Mouse (Mus musculus) frontal cortex, postnatal 36 days (tissue): ENCODE measurements at regions not wholly inside any gene's neighbourhood (a gene's known extent, or its start where the extent isn't known, plus 50 kb on each side); places are given as distances from the start of the nearest gene placed in this dataset.
"Not testable (repeated sequence)": the region's sequence is repeated elsewhere in the genome, so short reads cannot be mapped to it uniquely, and the experiment has no call there.

Experiments
- DNase-seq, 2 experiments: peaks; one replicate each; pipeline ENCODE4 v3.0.0; 2022; ENCODE audit warnings: low spot score in 2 of 2

DNA sequence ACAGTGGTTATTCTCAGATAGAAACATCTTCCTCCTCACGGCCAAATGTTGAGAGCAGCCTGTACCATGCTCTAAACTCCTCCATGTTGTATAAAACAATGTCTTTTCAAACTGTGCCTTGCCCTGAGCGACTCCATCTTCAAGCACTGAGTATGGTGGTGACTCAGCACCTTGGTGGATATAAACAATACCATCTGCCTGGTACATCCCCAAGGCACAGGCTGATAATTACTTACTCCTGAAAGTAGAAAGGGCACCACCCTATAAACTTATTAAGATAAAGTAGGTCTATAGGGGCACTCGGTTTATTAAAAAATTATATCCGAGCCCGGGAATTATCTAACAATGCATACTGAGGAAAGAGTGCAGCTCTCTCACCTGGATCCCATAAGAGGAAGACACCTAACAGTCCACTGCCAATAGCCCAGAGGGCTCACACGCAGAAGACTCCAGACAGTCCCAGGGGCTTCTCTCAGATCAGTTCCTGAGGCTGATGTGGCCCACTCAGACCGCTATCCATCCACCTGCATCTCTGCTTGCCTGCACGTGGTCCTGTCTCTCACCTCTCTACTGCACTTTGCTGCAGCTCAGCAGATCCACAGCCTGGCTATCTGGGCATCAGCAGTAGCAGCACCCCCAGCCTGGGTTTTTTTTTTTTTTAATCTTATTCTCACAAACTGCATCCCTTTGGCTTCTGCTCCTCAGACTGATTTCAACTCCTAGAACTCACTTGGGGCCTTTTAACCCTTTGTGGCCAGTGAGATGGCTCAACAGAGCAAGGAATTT lies 109.7 kb upstream of the Dlg1 start:
- DNase-seq: no peak

DNA sequence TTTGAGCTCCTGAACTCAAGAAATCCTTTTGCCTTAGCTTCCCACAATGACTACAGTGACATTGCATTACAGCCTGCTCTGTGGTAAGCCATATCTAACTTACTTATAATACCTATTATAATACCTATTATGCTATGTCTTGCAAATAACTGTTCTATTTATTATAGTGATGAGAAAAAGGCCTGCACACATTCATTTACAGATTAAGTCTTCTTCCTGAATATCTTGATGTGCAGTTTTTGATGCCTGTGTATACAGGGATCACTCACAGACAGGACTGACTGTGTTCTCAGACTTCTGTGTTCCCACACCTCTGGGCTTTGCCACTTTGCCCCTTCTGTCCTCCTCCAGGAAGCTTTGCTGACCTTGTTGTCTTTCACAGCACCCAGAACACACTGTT lies 102.8 kb upstream of the Dlg1 start:
- no peak for DNase-seq

DNA sequence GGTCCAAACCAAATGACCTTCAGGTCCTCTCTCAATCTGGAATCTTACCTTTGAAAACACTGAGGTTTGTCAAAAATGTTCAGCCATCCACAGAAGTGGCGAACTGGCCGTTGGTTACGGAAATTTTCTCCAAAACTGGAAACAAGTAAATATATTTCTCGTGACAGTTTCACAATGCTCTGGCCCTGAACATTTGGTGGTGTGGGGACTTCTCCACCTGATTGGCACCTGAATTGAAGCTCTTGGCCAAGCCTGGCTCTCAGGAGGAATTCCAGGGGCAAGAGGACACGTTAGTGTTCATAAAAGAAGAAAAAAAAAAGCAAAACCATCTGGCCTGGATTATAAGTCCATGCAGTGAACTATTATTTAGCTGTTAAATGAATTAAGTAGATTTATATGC lies 98.3 kb upstream of the Dlg1 start:
- DNase-seq: no peak

DNA sequence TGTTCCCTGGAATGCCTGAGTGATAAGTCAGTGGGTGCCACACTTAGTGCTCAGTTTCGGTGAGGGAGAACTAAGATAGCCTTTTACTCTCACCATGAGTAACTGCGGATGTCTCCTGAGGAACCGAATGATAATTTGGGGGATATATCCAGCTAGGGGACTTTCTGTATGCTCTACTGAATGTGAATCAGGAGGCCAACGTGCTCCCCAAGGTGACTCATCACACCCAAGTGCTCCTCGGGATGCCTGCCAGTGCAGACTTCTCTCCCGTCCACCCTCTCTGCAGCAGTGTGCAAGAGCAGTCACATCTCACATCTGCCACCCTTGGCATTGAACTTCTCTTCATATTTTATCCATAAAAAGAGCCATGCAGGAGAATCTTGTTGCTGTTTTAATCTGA lies 94.9 kb upstream of the Dlg1 start:
- no peak for DNase-seq

DNA sequence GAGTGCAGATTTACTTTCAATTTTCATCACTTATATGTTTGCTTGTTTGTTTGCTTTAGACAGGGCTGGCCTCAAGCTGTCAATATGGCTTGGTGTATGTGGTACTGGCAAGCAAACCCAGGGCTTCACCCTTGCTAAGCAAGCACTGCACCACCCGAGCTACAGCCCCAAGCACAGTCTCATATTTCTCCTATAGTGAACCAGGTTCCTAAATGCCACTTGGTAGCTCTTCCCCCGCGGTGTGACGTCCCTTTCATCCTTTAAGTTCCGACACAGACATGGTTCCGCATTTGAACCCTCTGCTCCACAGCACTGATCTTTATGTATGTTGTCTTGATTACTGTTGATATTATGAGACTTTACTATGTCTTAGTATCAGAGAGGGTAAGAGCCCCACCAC lies 93.4 kb upstream of the Dlg1 start:
- no peak for DNase-seq

DNA sequence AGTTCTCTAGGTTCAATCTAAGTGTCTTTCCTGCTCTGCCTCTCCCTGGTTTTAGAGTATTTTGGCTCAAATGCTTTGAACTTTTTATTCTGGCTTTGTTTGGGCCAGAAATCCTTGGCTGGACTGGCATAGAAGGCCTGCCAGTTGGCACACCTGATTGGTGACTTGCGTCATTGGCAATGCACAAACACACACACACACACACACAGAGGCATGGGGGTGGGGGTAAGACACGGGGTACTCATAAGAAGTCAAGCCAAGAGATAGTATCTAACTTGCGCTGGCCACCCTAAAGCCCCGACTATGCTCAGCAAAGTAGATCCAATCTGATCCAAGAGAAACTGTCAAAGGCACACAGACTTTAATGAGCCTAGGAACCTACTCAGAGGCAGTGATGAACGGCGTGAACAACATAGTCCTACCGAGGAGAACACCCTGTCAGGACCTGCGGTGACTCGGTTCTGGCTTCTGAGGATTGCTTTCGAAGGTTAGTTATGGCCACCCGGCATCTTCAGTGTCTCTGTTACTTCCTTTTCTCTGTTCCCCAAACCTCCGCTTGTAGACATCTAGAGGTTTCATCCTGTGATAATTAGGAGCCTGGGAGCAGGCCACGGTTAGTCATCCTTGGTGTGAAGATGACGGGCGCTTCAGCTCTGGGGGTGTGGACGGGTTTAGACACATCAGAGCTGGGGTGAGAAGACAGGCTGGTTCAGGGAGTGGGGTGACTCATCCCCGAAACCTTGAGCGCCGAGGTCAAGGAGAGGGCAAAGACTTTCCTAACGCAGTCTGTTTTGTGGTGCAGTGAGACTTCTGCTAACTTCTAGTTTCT lies 92.7 kb upstream of the Dlg1 start:
- DNase-seq: peak; percentile 25 to 49

DNA sequence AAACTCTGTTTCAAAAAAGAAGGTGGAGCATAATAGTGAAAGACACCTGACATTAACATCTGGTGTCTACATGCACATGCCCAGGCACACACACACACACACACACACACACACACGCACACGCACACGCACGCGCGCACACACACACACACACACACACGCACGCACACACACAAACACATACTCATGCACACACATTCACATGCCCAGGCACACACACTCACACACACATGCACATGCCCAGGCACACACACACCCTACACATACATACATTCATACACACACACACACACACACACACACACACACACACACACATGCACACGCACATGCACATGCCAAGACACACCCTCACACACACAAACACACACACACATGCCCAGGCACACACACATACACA lies 89.4 kb upstream of the Dlg1 start:
- not testable (repeated sequence) for DNase-seq

DNA sequence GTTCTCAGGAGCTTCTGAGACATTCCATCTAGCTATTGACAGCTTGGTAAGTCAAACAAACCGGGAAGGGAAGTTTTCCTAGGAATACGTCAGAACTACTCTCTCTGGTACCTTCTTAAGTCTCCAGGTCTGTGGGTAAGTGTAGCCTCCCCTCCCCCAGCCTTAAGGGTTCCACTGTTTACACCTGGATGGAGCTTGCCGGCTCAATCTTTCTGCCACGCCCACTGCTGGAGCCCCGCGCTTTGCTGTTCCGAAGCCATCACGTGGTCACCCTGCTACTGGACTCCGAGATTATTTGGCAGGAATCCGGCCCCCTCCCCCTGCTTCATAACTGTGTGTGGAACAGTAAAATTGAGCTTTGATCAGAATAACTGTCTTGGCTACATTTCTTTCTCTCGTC lies 87.6 kb upstream of the Dlg1 start:
- DNase-seq: not testable (repeated sequence)

DNA sequence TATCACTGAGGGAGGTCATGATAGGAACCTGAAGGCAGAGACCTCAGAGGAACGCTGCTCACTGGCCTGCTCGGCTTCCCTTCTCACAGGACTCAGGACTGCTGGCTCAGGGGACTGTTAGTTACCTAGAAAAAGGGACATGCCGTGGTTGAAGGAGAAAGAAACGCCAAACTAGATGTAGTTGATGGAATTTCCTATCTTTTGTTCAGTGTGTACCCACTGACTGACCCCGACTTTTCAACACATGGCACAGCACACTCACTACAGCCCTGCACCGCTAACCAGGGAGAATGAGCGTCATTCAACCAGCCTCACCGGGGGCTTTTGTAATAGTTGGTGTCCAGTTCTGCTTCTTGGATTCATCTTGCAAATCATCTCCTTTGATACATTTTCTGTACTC lies 86.8 kb upstream of the Dlg1 start:
- no peak for DNase-seq

DNA sequence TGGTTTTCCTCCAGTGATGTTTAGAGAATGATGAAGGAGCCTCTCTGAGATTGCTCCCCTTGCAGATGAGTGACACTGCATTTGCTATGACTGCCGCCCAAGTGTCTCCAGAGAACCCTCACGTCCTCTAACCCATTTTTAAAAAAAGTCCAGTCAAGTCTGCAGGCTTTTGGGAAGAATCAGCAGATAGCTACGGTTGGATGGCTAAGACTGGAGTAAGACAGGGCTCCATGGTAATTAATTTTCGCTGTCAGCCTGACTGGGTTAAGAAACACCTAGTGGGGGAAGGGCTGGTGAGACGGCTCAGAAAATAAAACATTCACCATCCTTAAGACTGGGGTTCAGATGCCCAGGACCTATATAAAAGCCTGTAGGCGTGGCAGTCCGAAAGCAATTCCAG lies 85.9 kb upstream of the Dlg1 start:
- DNase-seq: no peak

DNA sequence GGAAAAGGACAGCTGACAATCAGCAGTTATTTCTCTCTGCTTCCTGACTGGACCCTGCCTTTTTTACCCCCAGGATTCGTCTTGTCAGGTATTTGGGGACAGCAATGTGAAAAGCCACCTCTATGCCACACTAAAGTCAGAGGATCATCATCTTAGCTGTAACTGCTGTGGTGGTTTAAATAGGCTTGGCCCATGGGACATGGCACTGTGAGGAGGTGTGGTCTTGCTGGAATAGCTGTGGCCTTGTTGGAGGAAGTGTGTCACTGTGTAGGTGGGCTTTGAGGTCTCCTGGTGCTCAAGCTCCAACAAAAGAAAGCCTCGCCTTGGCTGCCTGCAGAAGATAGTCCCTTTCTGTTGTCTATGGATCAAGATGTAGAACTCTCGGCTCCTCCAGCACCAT lies 83.9 kb upstream of the Dlg1 start:
- DNase-seq: no peak

DNA sequence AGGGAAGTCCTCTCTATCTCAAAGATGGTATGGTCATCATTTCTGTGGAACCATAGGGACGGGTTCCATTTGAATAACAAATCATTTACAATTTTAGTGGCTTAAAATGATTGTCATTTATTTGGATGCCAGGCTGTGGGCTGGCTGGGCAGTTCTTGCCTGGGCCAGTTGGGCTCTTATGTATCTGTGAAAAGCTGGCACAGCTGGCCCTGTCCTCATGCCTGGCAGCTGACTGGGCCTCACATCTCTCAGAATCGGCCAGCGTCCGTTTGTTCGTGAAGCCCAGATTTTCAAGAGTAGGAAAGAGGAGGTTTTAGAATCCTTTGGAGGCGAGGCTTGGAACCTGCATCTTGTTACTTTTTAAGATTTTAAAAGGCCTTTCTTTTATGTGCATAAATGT lies 82.5 kb upstream of the Dlg1 start:
- no peak for DNase-seq

DNA sequence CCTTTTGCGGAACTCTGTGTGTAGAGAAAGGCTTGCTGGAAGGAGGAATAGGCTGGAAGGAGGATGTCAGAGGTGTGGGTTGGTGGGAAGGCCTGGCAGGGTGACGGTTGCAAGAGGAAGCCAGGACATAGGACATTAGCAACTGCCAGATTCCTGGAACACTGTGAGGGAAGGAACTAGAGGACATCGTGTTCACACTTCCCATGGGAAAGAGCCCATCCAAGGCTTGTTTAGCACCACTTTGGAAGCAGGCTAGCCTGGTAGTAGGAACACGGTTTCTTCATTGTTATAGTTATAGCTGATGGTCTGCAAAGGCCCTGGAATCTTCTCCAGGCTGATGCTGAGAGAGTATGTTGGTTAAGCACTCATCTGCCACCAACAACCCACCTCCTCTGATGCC lies 80.4 kb upstream of the Dlg1 start:
- DNase-seq: no peak

DNA sequence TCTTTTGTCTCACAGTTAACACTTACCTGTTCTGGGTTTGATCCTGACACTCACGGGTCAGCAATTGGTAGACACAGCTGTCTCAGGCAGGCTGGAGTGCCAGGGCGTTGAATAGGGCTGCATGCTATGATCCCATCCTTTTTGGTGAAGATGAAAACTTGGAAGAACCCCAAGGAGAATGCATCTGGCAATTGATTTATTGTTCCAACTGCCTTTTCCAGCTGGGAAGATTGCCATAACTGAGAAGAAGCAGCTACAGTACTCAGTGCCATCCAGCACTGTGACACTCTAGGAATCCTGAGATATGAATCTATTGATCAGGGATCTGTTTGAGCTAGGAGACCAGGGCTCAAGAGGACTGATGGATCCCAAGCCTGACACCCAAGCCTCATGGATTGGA lies 79.6 kb upstream of the Dlg1 start:
- DNase-seq: no peak

DNA sequence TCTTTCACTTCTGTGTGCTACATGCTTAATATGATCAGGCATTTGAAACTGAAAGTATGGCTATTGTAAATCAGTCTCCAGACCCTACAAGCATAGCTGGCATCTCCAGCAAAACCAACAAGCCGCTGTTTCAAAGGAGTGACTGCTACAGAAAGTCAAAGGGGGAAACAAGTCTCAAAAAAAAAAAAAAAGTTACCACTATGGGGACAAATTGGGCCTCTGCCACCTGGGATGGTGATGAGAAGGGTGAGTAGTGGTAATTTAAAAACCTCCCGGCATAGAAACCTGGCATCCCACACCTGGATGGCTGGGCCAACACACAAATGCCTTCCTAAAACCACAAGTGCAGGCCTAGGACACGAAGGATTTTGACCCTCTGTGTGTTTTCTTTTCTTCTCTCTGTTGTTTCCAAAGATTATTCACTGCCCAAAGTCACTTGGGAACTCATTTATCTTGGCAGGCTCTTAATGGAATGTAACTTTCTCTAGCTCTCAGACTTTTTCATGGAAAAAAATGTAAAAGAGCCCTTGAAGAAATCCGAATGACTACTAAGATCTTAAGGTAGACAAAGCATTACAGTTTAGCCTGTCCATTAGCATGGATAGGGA lies 78.9 kb upstream of the Dlg1 start:
- DNase-seq: no peak

DNA sequence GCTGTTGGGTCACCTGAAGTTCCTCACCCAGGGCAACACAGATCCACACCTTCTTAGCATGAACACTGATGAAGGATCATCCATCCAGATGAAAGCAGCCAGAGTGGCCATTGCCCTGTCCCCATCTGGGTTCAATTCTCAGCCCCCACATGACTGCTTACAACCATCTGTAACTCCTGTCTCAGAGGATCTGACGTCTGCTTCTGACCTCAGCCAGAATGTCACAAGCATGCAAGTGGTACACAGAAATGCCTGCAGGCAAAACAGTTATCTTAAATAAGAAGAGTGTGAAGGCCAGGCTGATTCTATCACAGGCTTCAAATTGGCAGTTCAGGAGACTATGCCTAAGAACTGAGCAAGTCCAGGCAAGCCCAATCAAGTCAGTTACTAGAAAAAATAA lies 76.2 kb upstream of the Dlg1 start:
- DNase-seq: no peak

DNA sequence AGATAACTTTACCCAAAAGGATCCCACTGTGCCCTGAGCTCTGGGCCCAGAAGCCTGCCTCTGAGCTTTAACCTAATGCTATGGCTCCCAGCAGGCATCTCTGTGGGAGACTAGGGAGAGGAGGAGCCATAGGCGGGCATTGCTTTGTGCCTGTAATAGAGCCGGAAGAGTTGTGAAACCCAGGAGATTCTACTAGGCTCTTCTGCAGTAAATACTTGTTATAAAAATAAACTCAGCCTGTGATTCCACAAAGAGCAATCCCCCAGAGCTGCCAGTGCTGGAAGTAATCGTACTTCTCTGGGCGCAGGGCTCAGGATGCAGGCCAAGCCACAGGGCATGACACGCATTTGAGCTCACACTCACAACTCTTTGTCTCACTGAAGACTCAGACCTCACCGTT lies 73.7 kb upstream of the Dlg1 start:
- DNase-seq: no peak

DNA sequence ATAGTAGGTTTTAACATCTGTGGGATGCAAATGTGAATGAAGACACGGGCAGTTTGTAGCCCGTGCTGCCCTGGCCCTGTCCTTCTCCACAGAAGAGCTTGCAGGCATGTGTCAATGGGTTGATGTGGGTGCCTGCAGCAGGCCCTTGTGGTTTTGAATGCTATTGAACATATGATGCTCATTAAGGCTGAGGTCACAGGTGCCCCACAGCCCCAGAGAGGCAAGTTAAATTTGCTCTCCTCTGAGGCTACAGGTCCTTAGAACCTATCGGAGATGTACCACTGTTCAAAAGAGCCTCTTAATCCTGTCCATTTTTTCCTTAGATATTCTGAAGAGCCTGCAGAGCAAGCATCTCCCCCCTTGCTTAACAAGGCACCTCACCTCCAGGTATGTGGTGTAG lies 71.7 kb upstream of the Dlg1 start:
- no peak for DNase-seq

DNA sequence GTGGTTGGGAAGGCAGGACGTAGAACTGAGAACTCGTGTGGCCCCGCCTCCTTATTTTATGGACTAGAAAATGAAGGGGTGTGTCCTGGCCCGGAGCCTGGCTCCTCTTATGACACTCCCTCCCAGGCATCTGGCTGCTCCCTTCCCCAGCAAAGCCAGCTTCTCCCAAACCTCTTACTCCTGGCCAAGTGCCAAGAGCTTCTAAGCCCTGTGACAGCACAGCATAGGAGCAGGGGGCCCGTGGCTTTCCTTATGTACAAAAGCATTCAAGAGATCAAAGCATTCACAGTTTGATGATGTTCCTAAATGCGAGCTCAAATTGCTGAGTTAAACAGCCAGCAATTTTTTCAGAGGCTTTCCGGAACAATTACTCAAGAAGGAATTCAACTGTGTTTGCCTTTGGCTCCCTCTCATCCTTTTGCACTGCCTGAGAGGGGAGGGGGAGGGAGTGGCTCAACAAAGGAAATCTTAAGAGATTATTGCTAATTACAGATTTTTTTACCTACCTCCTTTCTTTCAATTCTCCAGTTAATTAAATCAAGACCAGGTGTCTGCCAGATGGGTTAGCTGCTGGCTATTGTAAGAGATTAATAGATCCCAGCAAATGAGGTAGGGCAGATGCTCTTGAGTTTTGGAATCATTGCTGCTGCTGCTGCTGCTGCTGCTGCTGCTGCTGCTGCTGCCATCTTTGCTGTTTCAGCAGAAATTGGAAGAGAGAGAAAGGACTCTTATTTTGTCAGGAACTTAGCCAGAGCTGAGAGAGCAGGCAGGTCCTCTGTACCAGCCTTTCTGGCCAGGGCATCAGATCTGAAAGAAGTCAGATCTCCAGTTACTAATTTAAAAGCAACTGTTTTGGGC lies 71.0 kb upstream of the Dlg1 start:
- DNase-seq: peak; percentile 66 to 70

DNA sequence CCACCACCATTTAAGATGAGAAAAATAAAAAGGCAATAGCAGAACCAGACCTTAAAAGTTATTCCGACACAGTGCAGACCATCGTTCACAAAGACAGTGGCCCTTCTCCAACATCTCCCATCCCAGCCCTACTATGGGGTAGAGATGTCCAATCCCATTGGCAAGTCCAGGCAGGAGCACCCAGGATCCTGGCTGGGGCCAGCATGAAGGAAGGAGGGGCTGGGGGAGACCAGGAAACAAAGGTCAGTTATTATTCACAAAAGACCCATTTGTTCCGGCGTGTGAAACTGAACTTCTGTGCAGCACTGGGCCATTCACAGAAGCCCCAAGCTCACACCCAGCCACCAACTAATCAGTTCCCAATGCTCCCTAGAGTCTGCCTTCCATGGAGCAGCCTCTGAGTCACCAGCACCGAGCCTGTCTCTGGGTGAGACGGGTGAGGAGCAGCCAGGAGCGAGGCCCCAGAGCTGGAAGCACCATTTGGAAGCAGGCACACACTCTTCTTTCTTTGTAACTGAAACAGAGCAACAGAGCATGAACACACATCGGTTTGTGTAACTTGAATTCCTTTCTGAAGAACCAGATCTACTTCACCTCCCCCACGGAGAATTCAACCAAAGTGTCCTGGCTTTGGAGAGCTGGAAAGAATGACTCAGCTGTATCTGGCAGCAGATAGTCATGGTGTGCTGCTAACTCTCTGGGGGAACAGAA lies 70.1 kb upstream of the Dlg1 start:
- DNase-seq: peak; percentile 59

DNA sequence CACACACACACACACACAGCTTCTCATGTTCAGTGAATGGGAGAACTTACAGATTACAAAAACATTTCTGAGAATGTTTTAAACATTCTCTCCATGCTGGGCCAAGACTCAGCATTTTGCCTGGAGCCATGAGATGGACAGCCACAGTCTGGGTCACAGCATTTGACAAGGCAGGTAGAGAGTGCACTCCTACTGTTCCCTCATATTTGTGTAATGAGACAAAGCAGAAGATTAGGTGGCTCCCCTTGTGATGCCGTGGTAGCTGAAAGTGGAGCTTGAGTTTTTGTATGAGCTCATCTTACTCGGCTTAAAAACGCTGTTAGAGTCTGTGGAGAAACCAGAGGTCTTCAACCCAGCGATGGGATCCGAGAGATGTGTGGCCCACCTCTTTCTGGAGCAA lies 65.3 kb upstream of the Dlg1 start:
- DNase-seq: no peak
